Mouse (Mus musculus) forelimb bud, embryonic 11.5 days (tissue): ENCODE results near the gene Iqca.
A peak's percentile ranks its signal among the peaks of the same experiment; 100 is the strongest.

Experiments used
- DNase-seq: peaks from one replicate; pipeline ENCODE4 v3.0.0-alpha.2; 2012; ENCODE audit warnings: low read depth, low spot score

Gene Iqca

DNA sequence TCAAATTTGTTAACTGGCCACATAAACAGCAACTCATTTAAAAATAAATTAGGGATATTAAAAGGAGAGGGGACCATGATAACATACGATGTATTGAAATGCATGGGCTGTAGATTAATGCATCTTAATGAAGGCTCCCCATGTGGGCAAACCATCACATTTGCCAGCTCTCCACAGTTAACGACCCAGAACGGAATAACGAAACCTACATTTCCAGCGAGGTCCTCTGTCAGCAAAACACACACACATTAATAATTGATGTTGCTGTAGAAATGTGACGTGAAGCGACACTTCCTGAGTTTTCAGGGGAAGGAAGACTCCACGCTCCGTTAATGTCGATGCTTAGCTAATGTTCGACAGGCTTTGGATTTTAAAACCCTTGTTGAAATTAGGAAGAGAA, 20.8 kb downstream of the Iqca start:
- DNase-seq = no peak

DNA sequence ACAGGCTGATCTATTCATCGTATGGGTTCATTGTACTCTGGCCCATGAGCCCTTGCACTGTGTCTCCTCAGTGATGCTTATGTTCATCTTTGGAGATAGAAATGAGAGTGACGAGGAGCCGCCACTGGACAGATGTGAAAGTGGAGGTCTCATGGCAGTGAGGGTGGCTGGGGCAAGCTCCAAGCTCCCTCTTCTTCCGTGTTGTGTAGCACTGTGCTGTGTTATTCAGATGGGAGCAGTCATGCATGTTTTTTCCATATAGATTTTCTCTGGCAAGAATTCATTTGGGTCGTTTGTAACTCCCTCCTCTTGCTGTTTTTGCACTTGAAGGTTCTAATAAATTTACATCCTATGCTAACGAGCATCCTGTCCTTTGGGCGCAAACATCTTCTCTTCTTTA, 21.2 kb downstream of the Iqca start:
- no peak for DNase-seq

DNA sequence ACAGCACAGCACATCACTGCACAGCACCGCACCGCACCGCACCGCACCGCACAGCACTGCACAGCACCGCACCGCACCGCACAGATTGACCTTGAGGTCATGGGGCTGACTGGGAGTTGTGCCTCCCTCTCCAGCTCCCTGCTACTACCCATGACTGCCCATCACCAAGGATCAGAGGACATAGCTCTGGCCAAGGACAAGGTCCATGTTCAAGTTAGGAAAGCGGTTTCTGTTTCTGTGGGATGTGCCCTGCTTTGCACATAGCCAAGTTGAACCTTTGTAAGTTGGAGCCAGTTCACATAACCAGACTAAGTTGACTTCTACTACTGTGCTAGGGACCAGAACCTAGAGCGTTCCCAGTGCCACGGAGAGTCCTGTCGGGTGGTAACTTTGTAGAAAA, 28.6 kb downstream of the Iqca start:
- DNase-seq = no peak

DNA sequence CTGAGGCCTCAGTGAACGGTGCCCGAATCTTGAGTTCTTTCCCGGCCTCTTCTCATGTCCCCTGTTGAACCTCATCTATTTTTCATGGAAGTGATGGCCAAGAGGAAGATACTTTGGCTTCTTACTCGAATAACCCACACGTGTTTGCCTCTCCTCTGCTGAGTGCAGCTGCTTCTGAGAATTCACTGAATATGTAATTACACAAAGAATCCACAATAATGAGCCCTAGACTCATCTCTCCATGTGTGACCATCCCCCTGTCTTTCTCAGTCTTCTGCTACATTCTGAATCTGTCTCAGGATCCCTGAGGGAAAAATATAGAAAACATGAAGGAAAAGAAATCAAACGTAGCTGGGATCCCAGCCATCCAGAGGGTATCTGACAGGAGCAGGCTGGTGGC, 32.5 kb downstream of the Iqca start:
- no peak for DNase-seq

DNA sequence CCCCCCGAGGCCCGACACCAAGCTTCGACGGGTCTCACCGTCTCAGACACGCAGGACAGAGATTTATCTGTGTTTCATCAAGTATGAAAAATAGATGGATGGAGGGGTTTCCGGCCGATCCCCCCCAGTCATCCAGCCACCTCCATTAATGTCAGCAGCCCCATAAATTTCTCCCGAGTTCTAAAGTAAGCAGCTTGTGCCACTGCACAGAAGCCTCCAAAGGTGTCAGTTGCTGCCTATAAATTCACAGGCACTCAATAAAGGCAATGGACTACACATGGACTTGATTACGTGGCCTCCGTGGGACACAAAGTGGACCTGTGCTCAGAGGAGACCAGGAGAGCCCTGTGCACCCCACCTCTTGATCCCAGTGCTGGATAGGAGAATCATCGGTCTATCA, 34.0 kb downstream of the Iqca start:
- DNase-seq = peak; percentile 94

DNA sequence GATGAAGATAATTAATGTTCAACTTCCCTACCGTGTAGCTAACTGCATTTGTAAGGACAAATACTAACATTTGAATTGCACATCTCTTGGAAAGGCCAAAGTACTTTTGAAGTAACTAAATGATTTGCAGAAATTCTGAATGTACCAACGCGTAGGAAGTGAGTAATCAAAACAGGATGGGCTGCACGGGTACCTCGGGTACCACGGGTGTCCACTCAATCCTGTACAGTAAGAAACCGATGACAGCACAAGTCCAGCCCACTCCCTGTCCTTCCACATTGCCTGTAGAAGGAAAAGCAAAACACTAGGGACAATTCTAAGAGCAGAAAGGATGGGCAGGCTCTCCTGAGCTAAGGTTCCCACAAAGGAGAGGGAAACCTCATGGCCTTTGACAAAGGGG, 36.0 kb downstream of the Iqca start:
- no peak for DNase-seq

DNA sequence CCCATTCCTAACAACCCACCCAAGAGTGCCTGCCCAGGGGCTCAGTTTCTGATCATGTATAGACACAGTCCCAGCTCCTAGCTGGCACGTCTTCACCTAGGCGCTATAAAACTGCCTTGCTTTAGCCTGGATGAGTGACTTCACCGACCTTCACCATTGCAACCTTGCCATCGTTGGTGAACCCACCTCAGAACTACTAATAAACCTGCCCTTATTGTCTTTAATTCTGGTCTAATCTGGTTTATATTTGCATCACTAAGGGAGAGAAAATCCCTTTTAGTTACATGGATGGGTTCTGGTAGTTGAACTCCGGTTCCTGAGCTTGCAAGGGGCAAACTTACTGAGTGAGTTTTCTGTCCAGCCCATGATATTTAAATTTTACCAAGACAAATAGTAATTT, 38.6 kb downstream of the Iqca start:
- DNase-seq = no peak

DNA sequence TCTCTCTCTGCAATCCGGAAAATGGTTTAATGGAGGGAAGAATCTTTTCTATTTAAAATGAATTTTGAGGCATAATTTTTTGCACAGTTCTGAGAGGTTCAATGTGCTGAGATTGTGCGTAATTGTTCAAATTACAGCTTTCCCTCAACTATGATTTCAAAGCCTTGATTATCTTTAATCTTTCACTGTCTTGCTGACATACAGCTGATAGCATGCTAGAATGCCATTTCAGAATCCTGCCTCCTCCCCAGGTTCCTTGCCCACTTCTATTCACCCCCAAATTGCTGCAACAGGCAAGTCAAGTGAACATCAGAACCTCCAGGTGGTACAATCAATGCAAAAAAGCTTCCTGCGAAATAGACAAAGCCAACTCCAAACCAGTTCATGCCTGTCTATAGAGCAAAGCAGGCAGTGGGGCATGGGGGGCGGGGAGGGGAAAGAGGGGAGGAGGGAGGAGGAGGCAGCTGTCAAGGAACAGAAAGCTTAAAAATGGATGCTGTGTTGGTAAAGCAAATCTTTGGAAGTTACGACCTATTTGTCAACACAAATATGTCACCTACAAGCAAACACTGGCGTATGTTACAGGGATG, 39.5 kb downstream of the Iqca start:
- no peak for DNase-seq

DNA sequence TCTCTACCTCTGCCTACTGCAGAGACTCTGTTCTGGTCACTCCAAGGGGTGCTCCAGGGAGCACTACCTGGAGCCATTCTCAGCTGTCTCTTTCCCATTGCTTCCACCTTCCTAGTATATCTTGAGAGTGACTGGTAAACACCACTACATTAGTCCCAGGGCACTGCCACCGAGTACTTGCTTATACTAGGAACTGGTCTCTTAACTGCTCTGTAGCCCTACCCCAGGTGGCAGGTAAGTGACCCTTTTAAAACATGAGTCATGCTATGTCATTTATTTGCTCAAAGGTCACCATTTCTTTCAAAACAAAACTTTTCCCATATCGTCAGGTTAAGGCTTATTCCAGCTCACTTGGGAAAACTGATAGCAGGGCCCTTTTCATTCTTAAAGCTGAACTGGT, 40.5 kb downstream of the Iqca start:
- DNase-seq = no peak

DNA sequence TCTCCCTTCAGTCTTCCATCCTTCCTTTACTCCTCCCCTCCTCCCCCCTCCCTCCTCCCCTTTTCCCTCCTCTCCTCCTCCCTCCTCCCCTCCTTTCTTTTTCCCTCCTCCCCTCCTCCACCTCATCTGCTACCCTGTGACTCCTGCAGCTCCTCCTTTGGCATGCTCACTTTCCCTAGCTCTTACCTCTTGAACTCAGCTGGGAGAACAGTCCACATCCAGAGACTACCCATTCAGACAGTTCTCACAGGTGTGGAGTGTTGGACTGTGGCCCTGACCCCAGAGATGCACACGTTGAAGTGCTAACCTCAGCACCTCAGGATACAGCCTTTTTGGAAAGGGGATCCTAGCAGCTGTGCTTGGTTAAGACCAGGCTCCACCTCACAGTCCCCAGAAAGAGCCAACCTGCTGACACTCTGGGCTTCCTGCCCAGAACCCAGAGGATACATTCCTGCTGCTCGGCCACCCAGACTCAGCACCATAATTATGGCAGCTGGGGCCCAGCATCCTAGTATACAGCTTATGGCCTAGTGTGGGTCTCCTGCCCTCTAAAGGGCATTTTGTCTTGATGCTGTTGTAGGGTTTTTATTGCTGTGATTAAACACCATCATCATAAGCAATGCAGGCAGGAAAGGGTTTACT, 41.9 kb downstream of the Iqca start:
- no peak for DNase-seq

DNA sequence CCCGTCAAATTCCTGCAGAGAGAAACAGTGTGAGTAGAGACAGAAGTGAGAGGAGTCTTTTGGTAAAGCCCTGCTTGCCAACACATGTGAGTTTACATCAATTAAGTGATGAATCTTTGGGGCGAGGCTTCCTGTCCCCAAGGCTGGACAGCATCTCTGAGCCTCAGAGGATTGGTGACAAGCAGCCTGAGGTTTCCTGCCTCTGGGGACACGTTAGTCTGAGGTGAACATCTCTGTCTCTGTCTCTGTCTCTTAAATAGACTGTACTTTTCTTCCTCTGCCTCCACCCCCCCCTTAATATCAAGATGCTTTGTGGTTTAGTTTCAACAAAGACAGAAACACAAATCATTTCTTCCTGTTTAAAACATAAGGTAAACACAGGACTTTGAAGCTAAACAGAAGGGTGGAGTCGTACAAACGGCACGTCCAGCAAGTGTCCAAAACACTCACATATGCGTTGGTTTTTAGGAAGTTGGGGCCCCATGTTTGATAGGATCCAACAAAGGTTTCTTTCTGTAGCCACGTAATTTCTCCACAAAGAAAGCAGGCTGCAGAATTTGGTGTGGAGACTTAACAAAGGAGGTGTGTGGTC, 49.2 kb downstream of the Iqca start:
- DNase-seq = no peak

DNA sequence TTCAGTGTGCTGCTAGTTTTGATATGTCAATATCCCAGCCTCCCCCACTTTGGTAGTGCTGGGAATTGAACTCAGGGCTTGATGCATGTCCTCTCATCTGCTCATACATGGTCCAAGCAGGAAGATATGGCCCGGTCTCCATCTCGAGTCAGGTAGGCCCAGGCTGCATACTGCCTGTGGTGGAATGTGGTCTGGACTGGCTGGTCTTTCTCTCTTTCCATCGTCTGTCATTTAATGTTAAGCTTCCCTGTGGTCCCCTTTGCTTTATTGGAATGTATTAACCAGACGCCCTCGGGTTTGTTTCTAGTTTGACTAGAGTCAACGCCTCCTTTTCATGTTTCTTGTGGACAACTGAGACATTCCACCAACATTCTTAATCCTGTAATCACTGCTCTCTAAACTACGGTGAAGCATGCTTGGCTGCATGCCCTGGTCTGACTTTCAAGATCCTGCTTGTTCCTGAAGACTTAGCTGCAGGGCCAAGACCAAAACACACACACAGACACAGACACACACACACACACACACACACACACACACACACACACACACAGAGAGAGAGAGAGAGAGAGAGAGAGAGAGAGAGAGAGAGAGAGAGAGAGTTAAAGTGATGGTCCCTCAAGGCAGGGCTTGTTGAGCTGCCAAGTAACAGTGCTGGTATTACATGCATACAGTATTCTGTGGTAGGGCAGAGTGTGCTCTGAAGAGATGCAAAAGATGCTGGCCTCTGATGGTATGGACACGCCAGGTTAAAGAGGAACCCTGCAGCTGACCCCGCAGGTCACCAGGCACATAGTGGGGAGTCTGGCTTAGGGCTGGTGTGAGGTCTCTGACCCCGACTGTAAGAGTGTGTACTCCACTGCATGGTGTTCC, 52.6 kb downstream of the Iqca start:
- no peak for DNase-seq

DNA sequence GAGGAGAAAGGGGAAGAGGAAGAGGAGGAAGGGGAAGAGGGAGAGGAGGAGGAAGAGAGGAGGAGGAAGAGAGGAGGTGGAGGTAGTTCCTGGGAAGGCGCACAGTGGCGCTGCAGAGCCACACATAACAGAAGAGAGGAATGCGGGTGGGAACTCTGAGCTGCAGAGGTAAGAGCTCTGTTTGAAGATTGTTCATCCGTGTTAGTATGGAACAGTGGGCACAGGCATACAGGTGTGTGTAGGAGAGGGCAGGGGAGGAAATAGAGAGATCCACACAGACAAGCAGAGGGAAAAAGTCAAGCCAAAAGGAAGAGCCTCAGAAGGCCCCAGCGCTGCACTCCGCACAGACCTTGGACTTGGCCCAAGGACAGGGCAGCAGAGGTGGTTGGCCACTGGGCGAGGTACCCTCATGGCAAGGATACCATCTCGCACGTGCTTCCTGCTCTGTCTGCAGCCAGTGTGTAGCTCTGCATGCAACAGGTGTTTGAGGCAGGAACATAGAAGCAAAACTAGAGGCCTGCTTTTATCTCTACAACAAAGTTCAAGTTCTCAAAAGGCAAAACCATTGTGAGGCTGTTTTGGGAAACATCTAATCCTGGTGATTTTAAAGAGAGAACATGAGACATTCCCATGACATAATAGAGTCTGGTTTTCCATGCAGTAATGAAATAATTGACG, 60.2 kb downstream of the Iqca start:
- DNase-seq = no peak

DNA sequence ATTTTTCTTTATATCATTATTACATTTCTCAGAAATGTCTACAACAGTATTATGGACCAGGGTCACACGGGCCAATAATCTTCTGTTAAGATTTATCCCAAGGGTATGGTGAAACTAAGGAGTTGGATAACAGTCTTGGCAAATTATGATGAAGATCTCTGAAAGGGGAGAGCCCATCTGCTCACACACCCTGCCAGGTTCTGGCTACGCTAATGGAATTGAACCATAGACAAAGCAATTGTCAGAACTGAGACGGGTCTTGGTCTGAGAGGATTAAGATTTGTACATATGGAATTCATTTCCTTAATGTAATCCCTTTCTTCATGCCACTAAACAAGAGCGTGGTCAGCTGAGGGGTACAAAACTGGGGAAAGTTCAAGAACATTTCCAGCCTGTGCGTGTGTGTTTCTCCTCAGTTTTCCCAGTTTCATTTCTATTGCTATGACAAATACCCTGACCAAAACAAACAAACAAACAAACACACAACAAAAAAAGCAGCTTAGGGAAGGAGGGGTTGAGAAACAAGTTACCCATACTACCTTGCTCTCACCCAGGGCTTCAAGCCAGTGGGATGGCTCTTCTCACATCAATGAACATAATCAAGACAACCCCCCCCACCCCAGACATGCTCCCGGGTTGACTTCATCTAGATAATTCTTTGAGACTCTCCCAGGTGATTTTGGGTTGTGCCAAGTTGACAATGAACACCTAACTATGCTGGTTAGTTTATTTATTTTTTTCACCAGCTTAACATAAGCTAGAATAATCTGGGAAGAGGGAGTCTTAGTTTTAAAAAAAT, 64.8 kb downstream of the Iqca start:
- DNase-seq = no peak

DNA sequence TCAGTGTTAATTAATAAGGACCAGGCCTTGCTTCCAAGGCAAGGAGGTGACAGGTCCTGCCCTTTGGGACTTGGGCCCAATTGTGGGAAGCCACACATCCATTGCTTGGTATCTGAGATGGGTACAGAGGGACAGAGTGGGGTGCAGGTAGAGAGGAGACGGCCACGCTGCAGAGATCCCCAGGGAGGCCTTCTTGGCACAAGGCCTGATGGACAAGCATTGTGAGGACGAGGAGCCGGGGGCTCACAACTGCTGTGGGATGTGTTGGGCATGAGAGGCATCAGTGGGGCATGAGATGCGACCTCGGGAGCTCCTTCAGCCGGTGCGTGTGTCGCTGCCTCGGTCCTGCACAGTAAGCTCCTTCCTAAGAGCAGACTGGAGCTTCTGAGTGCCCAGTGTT, 66.7 kb downstream of the Iqca start:
- DNase-seq = no peak

DNA sequence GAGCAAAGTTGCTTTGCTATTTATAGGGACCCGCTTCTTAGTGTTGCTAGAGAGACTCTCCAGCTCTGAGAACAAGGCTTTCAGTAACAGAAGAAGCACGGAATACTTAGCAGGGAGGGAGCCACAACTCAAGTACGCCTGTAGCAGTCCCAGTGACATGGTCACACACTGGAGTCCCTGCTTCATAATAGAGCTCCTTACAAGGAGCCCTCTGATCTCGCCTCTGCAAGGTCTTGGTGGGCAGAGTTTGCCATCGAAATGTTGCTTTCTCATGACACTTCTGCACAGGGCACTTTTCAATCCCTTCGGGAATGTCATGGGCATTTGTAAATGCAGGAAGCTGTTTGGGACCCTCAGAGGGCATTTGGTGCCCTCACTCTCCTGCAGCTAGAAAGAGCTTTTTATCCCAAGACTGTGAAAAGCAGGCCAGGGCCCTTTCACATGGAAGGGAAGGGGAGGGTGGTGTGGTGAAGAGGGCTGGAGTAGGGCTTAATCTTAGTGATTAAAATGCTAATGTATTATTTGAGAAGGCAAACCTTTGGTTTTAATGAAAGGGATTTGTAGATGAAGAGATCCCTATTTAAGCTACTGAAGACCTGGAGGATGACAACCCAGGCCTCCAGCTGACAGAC, 67.6 kb downstream of the Iqca start:
- DNase-seq = no peak

DNA sequence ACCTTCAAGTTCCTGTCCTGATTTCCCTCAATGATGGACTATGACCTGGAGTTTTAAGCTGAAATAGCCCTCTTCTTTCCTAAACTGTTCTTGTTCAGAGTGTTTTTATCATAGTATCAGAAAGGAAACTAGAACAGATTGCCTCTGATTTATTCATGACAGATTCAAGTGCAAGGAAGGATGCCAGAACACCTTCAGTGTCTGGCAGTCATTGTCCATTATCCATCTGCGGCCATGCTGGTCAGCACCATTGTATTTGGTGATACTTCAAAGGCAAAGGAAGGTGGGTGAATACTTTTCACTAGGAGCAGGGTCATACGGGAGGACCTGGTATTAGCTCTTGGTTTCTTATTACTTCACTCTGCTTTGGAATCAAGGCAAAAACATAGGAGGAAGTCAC, 76.9 kb downstream of the Iqca start:
- DNase-seq = no peak

DNA sequence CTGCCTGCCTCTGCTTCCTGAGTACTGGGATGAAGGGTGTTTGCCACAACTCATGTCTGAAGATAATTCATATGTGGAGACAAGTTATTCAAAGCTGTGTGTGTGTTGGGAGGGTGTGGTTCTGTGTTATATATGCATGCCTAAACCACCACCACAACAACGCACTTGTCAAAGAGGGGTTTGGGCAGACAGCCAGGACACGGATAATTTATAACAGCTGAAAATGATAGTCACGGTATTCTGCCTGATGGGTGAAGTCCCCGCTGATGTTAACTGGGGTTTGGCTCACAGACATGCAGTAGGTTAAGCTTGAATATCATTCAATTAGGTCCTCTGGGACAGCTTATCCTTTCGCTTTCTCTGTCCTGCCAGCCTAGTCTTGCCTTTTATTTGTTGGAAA, 78.4 kb downstream of the Iqca start:
- no peak for DNase-seq

DNA sequence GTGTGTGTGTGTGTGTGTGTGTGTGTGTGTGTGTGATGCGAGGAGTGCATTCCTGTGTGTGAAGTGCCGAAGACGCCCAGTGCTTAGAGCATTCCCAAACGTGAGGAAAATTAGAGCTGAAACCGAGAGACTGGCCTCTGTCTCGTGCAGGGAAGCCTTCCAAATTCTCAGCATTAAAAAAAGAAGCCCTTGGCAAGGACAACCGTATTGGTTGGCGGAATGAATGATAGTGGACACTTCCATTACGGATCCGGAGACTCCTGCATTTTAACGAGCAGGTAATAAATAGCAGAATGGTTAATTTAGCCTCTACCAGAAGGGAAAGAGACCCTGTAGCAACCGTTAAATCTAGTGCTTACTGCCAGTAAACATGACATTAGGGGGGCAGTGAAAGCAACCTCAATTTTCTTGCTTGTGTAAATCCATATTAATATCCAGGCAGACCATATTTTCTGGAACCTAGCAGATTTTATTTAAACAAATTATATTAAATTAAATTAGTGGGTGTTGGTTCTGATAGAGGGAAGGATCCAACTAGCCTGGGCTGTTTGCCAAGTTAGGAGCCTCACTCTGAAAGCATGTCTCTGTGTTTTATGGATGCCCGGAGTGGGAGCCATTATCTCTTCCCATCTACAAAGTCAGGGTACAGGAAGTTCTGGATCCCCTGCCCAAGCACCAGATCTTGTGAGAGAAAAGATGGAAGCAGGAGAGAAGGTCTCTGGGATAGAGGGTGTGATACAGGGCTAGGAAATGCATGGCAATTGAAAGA, 81.2 kb downstream of the Iqca start:
- no peak for DNase-seq

DNA sequence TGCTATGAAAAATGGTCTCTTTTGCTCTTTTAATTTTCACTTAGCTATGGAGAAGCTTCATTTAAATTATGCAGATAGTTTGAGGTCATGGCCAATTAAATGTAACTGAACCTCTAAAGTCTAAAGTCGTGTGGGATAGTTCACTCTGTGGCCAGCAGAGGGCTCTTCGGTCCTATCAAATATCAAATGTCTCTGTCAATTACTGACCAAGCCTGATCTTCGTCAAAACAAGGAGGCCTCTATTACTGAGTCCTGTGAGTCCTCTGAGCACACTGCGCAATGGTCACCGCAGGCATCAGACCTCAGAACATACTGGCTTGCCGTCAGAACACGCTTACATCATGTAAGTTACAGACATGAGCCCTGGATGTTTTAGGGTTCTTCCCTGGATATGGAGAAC, 92.6 kb downstream of the Iqca start:
- DNase-seq = peak; percentile 59
